Mouse (Mus musculus) cerebellum, postnatal 36 days (tissue): ENCODE results near the gene Trcg1.
A peak's percentile ranks its signal among the peaks of the same experiment; 100 is the strongest.

ENCODE experiments used
- DNase-seq, 2 experiments: peaks; one replicate each; pipeline ENCODE4 v3.0.0; 2021 to 2022; ENCODE audit warnings: mixed read lengths in 2 of 2

The Trcg1 gene

DNA sequence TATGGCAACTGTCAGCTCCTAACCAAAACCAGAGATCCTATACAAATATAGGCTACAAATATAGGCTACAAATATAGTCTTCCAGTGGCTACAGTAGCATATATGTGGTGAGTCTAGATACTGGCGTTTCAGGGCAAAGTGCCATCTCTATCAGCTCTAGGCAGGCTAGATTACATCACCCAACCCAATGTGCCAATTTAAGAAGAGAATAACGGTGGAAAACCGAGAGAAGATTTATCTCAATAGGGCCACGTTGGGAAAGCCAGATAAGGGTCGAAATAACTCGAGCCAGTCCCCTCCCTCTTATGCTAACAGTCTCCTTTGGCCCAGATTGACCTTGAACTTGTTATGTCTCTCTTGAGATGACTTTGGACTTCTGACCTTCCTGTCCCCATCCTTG lies 3.2 kb upstream of the Trcg1 start:
- no peak for DNase-seq

DNA sequence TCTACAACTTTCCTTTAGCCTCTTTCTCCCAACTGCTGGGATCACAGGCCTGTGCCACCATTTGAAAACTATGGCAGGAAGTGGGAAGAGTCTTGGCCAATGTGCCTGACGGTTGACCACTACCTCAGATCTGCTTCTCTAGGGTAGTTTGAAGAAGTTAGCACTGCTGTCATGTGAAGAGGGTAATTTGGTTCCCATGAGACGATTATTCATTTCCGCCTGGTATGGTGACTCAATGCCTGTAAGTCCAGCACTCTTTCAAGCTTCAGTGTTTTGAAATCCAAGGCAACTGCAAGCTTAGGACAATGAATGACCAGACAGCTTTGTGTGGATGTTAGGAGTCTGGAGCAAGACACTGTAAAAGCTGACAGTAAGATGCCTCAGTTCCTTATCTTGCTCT lies 2.6 kb upstream of the Trcg1 start:
- no peak for DNase-seq

DNA sequence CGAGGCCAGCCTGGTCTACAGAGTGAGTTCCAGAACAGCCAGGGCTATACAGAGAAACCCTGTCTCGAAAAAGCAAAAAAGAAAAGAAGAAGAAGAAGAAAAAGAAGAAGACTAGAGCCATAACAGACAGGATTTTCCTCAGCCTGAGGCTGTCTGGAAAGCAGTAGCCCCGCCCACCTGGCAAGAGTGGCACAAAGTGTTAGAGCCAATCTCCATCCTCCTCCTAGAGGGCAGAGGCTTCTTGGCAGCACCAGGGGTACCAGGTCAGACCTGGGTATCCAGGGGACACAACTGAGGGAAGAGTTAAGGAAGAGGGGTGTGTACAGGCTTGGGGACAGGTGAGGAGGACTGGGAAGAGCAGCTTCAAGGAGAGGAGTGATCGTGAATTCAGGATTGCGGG lies 1.3 kb downstream of the Trcg1 start:
- no peak for DNase-seq

DNA sequence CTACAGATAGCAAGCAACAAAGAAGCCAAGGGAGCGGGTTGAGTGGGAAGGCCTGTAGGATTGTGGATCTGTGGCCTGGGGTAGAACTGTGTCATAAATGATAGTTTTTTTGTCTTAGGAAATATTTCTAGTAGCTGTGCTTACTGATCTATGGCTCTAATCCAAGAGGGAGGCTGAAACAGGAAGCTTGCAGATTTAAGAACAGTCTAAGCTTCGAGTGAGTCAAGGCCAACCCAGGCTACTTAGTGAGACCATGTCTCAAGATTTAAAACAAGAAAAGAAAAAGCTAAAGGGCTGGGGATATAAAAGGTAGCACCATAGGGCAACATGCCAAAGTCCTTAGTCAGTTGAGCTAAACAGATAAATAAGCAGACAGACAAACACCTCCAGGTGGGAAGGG lies 1.9 kb downstream of the Trcg1 start:
- no peak for DNase-seq

DNA sequence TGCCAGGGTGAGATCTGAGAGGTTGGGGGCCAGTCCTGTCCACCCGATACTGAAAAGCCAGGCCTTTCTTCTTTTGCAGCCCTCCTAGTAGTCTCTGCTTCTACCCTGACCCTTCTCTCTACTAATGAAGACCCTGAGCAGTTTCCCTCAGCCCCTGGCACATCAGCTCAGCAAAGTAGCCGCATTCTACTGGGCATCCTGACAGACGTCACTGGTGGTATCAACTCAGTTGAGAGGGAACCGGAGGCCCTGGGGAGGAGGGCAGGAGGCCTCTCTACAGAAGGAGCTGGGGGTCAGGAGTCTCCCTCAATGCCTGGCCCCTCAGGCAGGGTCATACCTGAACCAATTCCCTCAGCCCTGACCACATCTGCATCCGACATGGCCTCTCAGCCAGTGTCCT lies 4.8 kb downstream of the Trcg1 start:
- no peak for DNase-seq

DNA sequence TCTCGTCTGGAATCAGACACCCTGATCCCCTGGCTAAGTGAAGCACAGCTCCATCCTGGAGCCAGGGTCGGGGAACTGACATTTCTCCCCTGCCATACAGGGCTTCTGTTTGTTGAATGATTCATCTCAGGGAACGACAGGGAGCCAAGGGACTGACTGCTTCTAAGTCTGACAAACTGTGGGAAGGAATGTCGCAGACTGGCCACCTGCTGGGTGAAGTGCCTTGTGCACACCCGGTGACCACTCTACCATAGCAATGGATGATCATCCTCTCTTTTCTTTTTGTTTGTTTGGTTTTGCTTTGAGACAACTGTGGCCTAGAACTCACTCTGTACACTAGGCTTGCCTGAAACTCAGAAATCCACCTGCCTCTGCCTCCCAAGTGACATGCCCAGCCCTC lies 6.6 kb downstream of the Trcg1 start:
- DNase-seq: no peak

DNA sequence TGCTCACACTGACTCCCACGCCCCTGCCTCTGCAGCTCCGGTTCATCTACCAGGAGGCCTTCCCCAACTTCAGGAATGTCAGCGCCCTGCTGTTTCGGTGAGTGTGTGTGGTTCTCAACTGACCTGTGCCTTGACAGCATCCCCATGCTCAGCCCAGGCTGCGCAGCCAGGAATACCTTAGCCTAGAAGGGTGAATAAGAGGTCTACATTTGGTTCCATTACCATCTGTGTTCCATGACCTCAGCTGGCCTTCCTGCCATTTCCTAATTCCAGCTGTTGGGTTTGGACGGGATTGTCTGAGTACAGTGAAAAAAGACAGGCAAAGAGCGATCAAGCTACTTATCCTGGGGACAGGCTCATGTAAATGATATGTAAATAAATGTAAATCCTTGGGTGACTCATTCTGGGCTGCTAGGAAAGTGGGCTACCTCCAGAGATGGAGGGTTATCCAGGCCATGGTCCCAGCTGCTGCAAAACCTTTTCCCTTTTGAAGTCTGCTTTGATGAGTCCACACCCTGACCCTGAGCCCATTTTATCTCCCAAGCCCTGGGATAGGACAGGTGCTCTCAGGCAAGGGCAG lies 7.8 kb downstream of the Trcg1 start:
- DNase-seq: no peak

GRCm38 (mm10) chr9:57246482-57246881 lies 10.1 kb downstream of the Trcg1 start:
- no peak for DNase-seq

DNA sequence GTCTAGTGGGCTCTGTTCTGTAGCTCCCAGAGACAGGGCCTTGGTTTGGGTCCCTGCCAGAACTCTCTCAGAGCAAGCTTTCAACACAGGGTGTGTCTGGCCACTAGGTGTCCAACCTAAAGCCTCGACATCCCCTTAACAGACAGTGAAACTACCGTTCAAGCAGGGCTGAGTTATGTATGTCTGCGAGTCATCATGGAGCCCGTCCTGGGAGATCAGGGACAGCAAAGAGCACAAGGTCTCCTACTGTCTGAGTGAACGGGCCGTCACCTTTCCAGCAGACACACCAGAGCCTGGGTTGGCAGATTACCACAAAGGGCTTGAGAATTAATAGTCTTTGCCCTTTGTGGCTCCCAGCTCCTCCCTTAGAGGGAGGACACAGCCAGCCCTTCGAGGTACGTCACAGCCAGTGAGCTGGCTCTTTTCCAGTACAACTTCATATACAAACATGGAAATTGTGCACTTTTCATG lies 10.9 kb downstream of the Trcg1 start:
- no peak for DNase-seq

- DNase-seq: no peak
These were observed 11.9 kb downstream of the Trcg1 start for GRCm38 (mm10) chr9:57248030-57248942.

DNA sequence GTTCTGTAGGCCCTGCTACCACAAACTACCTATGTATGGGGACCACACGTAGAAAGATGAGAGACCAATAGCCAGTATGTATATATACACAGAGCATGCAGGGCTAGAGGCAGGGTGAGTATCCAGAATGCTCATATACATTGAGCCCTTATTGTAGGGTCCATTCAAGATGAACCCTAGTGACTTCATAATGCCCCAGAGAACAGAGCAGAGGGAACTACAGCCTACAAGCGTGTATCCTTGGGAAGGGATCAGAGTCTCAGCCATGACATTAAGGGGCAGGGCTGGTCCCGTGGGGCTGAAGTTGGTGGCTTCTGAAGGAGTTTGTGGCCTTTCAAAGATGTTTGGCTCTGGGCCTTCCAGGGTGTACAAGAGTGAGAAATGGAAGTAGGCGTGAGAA lies 13.7 kb downstream of the Trcg1 start:
- DNase-seq: no peak

- DNase-seq: no peak
These were observed 14.8 kb downstream of the Trcg1 start for GRCm38 (mm10) chr9:57251139-57251538.

- DNase-seq: no peak
These were observed 17.7 kb downstream of the Trcg1 start for GRCm38 (mm10) chr9:57254061-57254460.

DNA sequence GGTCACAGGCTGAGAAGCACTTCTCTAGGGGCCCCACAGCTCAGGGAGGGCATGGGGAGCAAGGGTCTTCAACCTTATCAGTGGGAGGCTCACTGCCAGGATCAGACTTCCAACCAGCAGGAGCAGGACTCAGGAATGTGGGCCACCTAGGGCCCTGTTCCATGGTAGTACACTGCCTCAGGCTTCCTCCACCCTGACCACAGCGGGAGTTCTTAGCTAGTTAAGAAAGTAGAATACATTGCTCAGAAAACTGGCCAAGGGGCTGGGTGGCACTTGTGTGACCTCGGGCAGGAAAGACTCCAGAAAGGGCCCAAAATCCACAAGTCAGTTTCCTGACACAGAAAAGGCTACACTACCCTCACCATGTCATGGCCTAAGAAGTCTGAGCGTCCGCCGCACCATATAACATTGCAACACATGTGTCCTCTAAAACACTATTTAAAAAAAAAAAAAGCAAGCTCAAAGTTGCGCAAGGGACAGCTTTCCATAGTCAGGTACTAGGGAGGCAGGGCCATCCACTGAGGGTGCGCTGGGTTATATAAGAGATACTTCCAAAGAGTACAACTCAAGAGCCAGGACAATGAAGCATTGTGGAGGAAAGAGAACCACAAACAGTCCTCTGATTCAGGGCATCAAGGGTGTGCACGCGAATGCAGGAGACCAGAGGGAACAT lies 18.6 kb downstream of the Trcg1 start:
- DNase-seq: no peak

GRCm38 (mm10) chr9:57256309-57256708 lies 20.0 kb downstream of the Trcg1 start:
- DNase-seq: no peak

DNA sequence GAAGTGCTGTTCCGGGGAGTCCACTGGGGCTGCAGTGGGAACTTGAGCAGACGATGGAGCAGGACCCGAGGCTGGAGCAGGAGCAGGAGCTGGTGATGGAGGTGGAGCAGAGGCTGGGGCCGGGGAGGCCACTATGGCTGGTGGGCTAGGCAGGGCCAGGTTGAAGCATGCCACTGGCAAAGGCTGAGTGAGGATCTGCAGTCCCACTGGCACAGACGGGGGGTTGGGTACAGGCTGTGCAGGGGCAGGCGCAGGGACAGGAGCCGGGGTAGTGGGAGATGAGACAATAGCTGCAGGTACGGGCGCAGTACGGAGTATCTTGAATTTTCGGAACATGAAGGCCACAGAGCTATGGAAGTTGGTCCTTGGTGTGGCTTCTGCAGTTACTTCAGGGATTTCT lies 20.5 kb downstream of the Trcg1 start:
- no peak for DNase-seq

GRCm38 (mm10) chr9:57257627-57258026 lies 21.3 kb downstream of the Trcg1 start:
- no peak for DNase-seq

DNA sequence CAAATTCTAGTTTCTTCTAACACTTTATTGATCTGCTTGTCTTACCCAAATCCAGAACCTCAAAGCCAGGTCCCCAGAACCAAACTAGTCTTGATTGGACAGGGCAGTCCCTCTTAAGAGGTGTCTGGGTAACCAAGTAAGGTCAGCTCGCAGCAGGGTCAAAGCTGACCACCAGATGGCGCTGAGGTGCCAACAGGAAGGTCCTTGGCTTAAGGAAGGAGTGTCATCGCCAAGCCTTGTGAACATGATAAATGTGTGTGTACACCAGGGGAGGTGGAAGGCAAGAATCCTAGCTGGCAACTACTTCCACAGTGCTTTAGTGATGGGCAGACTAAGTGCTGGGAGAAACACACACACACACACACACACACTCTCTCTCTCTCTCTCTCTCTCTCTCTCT lies 23.4 kb downstream of the Trcg1 start:
- peak; percentile 95 to 98 for DNase-seq

GRCm38 (mm10) chr9:57260940-57261339 lies 24.6 kb downstream of the Trcg1 start:
- no peak for DNase-seq

DNA sequence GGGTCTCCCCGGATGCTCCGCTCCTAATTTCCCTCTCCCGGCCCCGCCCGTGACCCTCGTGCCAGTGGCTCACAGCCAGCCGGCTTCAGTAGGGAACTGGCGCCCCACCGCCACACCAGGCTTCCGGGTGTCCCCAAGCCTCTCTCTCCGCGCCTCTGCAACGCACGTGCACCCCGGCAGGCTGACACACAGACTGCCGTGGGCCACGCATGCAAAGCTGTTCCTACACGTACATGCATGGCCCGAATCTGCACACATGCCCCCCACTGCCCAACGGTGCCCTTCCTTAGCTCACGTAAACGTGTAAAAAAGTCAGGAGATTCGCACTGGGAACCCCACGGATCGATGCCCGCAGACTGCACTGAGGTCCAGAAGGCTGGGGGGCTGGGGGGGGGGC lies 25.2 kb downstream of the Trcg1 start:
- DNase-seq: peak; percentile 26 to 29

GRCm38 (mm10) chr9:57261913-57262794 lies 25.8 kb downstream of the Trcg1 start, which contains the start of gene 1700017B05Rik:
TSS of gene 1700017B05Rik (minus strand) at chr9:57262612.
- DNase-seq: peak; percentile 64 to 74

- DNase-seq: no peak
These were observed 26.7 kb downstream of the Trcg1 start for GRCm38 (mm10) chr9:57262795-57263684.
